Mouse (Mus musculus): Measurements from ENCODE around the gene Rnf40.

The Rnf40 gene

GRCm38 (mm10) chr7:127649206-127649605 lies 60.6 kb downstream of the Rnf40 start:
- no peak for DNase-seq (ENCODE audit: low spot score in 2 of 2)

DNA sequence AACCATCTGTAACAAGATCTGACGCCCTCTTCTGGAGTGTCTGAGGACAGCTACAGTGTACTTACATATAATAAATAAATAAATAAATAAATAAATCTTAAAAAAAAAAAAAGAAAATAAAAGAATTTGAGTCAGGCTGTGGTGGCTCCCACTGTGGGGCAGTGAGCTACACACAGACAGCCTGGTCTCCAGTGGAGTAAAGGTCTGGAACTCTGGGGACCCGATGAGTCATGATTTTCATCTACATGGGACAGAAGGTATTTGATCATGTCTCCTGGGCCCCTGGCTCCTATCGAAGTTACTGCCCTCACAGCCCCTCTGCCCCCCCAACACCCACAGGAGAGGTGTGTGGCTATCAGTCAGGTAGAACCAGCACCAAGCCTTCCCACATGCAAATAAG lies 63.1 kb downstream of the Rnf40 start:
- no peak for DNase-seq (ENCODE audit: low spot score in 2 of 2)

DNA sequence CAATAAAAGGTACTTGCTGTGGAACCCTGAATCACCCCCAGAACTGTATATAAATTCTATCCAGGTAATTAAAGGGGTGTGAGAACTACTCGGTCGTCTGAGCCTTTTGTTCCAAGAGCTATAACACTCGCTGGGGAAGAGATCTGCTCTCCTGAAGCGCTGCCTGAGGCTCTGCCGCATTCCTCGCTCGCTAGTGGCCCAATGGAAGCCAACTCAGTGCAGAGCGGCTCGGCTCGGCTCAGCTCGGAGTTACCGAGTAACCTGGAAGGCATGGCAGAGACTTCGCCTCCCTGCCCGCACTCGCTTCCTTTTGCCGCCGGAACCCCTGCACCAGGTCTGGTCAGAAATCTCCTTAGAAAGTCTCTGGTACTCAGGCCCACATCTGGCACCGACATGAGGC lies 63.5 kb downstream of the Rnf40 start:
- DNase-seq (ENCODE audit: low spot score in 2 of 2): no peak

- no peak for DNase-seq (ENCODE audit: low spot score in 2 of 2)
Measured at GRCm38 (mm10) chr7:127654318-127654717, 65.8 kb downstream of the Rnf40 start.

Measured in natural killer cell, adult 2 months (primary cell).